In the genomic region with DNA sequence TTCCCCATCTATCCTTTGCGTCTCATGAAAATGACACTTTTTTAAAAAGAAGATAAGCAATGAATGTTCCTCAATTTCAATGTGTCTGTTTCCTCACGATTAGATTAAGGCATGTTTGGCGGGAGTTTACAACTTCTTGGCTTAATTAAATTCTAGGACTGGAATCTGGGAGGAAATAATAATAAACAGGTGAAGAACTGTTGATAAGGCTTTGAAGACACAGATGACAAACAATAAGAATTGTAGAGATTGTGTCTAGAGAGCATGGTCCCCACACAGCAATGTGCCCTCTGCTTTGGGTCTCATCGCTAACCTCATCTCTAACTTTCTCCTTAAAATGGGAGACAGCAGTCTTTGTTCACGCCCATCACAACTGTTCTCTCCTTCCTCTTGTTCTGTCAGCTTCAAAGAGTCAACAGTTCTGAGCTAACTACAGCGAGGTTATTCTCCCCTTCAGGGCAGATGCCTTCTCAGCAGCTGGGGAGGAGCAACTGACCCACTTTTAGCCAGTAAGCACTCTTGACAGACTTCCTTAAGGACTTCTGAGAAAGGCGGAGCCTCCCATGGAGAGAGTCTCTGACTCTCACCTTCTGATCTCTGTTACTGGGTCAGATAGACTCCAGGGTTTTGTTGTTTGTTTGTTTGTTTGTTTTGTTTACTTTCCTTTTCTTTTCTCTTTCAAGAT, we compare ENCODE assay signal across 14 mouse cellular contexts. TPM values are rescaled to one million over a fixed set of nuclear protein-coding genes. Genes with fewer than 3 reads are reported as not detected.
DNase-seq lines count a peak whose midpoint lies in the region; ATAC-seq lines count a peak whose summit lies in the region.
"Had no signal": no experiment of that assay in that cellular context is flagged by ENCODE, and none has a peak within 500 bp of the region (broad histone marks: within the 10 kb centered on the region; RNA-seq: fewer than 3 reads in every experiment).

No protein-coding gene starts in this region.

- H3K9me3 ChIP-seq in liver, embryonic 11.5 days (ENCODE audit: control insufficient read depth, low read length), result no peaks in the 10 kb centered on the region
- no peaks in the 10 kb centered on the region for H3K9me3 ChIP-seq in hindbrain, embryonic 16.5 days (ENCODE audit: control insufficient read depth, low read length)
- no peaks in the 10 kb centered on the region for H3K9me3 ChIP-seq in heart, embryonic 10.5 days
- H3K9me3 ChIP-seq: embryonic facial prominence, embryonic 10.5 days had no signal

- peak overlapping the region; percentile 26; the same call in 1 of the 2 replicates for H3K27ac ChIP-seq in liver, embryonic 11.5 days (ENCODE audit: low read depth, low read length)
- H3K27ac ChIP-seq in hindbrain, embryonic 16.5 days (ENCODE audit: low read depth, low read length), result no peak overlapping the region
- H3K27ac ChIP-seq in heart, embryonic 10.5 days, result no peak overlapping the region
- H3K27ac ChIP-seq: embryonic facial prominence, embryonic 10.5 days; heart, adult 2 months had no signal

- peaks cover 6% of the 10 kb centered on the region for H3K4me1 ChIP-seq in liver, embryonic 11.5 days (replicated peaks; ENCODE audit: control insufficient read depth, insufficient read depth, low read length)
- no peaks in the 10 kb centered on the region for H3K4me1 ChIP-seq in hindbrain, embryonic 16.5 days (ENCODE audit: control insufficient read depth, insufficient read depth, low read depth, low read length)
- 0 out of 2 replicates have a peak, but pooled peaks cover 7% of the 10 kb centered on the region for H3K4me1 ChIP-seq in heart, embryonic 10.5 days

- no peak overlapping the region for H3K9ac ChIP-seq in liver, embryonic 11.5 days (ENCODE audit: low read depth, low read length)
- no peak overlapping the region for H3K9ac ChIP-seq in hindbrain, embryonic 16.5 days (ENCODE audit: low read depth, low read length)

- DNase-seq in 416B (ENCODE audit: low read depth), result peak; percentile 68
- peak; percentile 69 for DNase-seq in ZHBTc4 (ENCODE audit: low read depth, low spot score)
- DNase-seq in liver, embryonic 11.5 days (ENCODE audit: low spot score), result no peak
- DNase-seq in frontal cortex, postnatal 14 days (ENCODE audit: low spot score in 2 of 2), result no peak
- no peak for DNase-seq in heart, embryonic 10.5 days (ENCODE audit: low spot score)
- no peak for DNase-seq in kidney, adult 8-10 months
- DNase-seq: cerebellum, postnatal 14 days; heart, adult 2 months; heart, postnatal 14 days; midbrain, embryonic 14.5 days had no signal

- 29% methylated on average over 7 of the region's 7 CpGs for whole genome bisulfite sequencing in liver, embryonic 11.5 days
- 77% methylated on average over 7 of the region's 7 CpGs for WGBS in hindbrain, embryonic 16.5 days
- 59% methylated on average over 7 of the region's 7 CpGs for WGBS in heart, embryonic 10.5 days

- ATAC-seq in liver, embryonic 11.5 days (replicated peaks; ENCODE audit: low FRiP score), result peak; percentile 56
- ATAC-seq in monocyte, adult 5-6 weeks (replicated peaks; ENCODE audit: insufficient number of reproducible peaks, low FRiP score, low TSS enrichment, poor library complexity, severe bottlenecking), result 0 out of 2 replicates have a peak, but pooled peaks have one; percentile 17
- no peak for ATAC-seq in hindbrain, embryonic 16.5 days
- ATAC-seq: Patski had no signal

- H3K27me3 ChIP-seq in liver, embryonic 11.5 days (replicated peaks; ENCODE audit: control insufficient read depth, insufficient read depth, low read length), result no peaks in the 10 kb centered on the region
- H3K27me3 ChIP-seq in hindbrain, embryonic 16.5 days (replicated peaks; ENCODE audit: control insufficient read depth, insufficient read depth, low read length), result no peaks in the 10 kb centered on the region
- no peaks in the 10 kb centered on the region for H3K27me3 ChIP-seq in heart, embryonic 10.5 days (ENCODE audit: insufficient read depth, poor library complexity, severe bottlenecking)
- H3K27me3 ChIP-seq: Patski had no signal

- H3K4me2 ChIP-seq in liver, embryonic 11.5 days, result peak overlapping the region; percentile 18
- H3K4me2 ChIP-seq in hindbrain, embryonic 16.5 days (ENCODE audit: low read length), result no peak overlapping the region

- no peak overlapping the region for H3K4me3 ChIP-seq in liver, embryonic 11.5 days (ENCODE audit: low read depth, low read length)
- H3K4me3 ChIP-seq in hindbrain, embryonic 16.5 days (ENCODE audit: low read length), result no peak overlapping the region
- H3K4me3 ChIP-seq in heart, embryonic 10.5 days, result no peak overlapping the region
- H3K4me3 ChIP-seq: embryonic facial prominence, embryonic 10.5 days; heart, adult 2 months had no signal

- H3K36me3 ChIP-seq in liver, embryonic 11.5 days (ENCODE audit: control insufficient read depth, insufficient read depth, low read length), result no peaks in the 10 kb centered on the region
- H3K36me3 ChIP-seq in hindbrain, embryonic 16.5 days (ENCODE audit: control insufficient read depth, insufficient read depth, low read length), result no peaks in the 10 kb centered on the region
- H3K36me3 ChIP-seq in heart, embryonic 10.5 days, result no peaks in the 10 kb centered on the region
- H3K36me3 ChIP-seq: embryonic facial prominence, embryonic 10.5 days had no signal

RNA-seq across cellular contexts. Expression of a gene that starts 9.1 kb away (rescaled TPM):
- 17.2 and 17.6 TPM in 2 replicates for polyA plus RNA-seq in liver, embryonic 11.5 days (2014; fragmentation: Nextera tagmentation; extraction: Ambion mirVana)
- total RNA-seq in monocyte, adult 5-6 weeks (2017), result 92.8 to 147 TPM (median 110 TPM) in 3 replicates
- polyA plus RNA-seq in hindbrain, embryonic 16.5 days (2015; fragmentation: Nextera tagmentation; extraction: Ambion mirVana), result 0.84 and 1.5 TPM in 2 replicates
- polyA plus RNA-seq in heart, embryonic 10.5 days (2016; fragmentation: Nextera tagmentation; extraction: Ambion mirVana), result 1.6 and 3.3 TPM in 2 replicates

RNA-seq across cellular contexts. Expression of a gene that starts 28.9 kb away (rescaled TPM):
- 23.0 and 23.3 TPM in 2 replicates for polyA plus RNA-seq in liver, embryonic 11.5 days (2014; fragmentation: Nextera tagmentation; extraction: Ambion mirVana)
- total RNA-seq in monocyte, adult 5-6 weeks (2017), result 10.2 to 30.6 TPM (median 17.2 TPM) in 3 replicates
- 11.3 and 12.7 TPM in 2 replicates for polyA plus RNA-seq in hindbrain, embryonic 16.5 days (2015; fragmentation: Nextera tagmentation; extraction: Ambion mirVana)
- polyA plus RNA-seq in heart, embryonic 10.5 days (2016; fragmentation: Nextera tagmentation; extraction: Ambion mirVana), result 18.4 and 19.6 TPM in 2 replicates

Comparison
In these comparisons a context has a peak if more than half of its experiments do, and no peak if none do; other contexts are left out.
1. DNase-seq: peak in 416B (single experiment) and ZHBTc4 (single experiment); none in liver, embryonic 11.5 days (single experiment), frontal cortex, postnatal 14 days (0 of 2), heart, embryonic 10.5 days (single experiment) and kidney, adult 8-10 months (0 of 2).